Mouse (Mus musculus) brain, adult 10 weeks (tissue): ENCODE data around the gene Mcpt4. TPM values are rescaled to one million over a fixed set of nuclear protein-coding genes. Genes with fewer than 3 reads are reported as not detected.

Experiments
- polyA plus RNA-seq: library from polyadenylated mRNA; stranded (reverse); fragments of 350-450 nt; fragmentation: Illumina TruSeq; extraction: RNeasy Lipid Tissue Mini Kit (QIAGEN cat#74804); gene quantifications from one replicate; pipeline ENCODE4 v1.2.3, GENCODE M21; 2015; ENCODE audit warnings: low read depth, low replicate concordance

Gene Mcpt4
- polyA plus RNA-seq: not detected

GRCm38 (mm10) chr14:56062213-56062612 is at the start of gene Mcpt4:
TSS of gene Mcpt4 (minus strand) at chr14:56062313.

DNA sequence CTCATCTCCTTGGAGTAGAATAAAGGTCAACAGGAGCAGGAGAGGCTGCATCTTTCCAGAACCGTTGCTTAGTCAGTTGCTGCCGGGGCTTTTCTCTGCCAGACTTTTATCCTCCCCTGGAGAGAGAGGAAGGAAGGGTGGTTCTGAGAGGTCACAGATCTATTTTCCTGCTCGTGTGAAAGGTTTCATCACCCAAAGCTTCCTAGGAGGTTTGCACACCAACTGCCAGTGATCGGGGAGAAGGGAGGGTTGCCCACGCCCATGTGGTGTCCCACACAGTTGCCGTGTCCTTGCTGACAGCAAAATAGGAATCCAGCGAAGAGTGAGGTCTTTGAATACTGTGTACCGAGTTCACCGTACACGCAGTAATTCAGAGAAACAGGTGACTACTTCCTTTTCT is 40.3 kb upstream of the Mcpt4 start, which contains the start of gene Ctsg:
Gene Ctsg (minus strand): TSS at position 189 of the 400 bp plus-strand sequence.

DNA sequence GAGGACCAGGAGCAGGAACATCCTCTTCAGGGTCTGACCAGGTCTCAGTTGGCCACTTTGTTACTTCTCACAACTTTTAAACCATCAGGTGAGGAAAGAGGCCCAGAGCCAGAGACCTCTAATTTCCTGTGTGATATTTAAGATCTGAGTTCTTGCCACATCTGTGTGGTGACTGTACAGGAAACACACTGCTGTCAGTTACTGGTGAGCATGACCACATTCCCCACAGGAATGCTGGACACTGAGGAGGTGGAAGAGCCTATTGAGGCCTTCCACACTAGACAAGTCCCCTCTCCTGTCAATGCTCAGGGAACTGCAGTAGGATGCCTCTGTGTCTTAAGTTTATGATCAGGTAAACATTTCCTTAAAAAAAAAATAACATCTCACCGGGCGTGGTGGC is 23.1 kb upstream of the Mcpt4 start, which contains the start of gene Mcpt8:
Gene Mcpt8 (minus strand): TSS at position 107 of the 400 bp plus-strand sequence.

DNA sequence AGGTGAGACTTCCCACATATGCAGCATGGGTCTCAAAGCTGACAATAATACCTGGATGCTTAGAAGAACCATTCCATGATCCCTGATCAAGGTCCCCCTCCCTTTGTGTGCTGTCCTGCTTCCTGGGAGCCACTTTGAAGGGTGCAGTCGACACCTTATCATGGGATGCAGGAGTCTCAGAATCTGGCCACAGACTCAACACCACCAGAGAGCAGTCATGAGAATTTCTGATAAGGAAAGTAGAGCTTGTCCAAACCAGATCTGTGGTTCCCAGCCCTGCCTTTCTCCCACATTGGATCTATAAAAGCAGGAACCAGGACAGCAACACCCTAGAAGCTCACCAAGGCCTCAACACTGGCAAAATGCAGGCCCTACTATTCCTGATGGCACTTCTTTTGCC is 20.3 kb downstream of the Mcpt4 start, which contains the start of gene Mcpt2:
Gene Mcpt2 (plus strand): TSS at position 250 of the 400 bp plus-strand sequence.

DNA sequence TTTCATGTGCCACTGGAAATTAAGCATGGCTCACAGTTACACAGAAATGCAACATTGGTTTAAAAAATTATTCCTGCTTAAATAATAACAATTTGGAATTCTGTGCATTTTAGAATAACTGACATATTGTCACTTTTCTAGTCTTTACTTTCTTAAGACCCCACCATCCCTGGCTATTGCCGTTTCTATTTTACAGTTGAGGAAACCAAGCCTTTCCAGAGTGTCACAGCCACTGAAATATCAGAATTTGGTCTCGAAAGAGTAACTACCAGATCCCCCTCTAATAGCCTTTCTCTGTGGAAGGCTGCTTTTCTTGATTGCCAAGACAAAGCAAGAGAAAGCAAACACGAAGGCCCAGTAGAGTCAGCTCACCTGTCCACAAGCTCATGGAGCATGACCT is 31.7 kb downstream of the Mcpt4 start, which contains the start of gene Mcpt9:
Gene Mcpt9 (minus strand): TSS at position 101 of the 400 bp plus-strand sequence.

GRCm38 (mm10) chr14:56017671-56018070 is 44.4 kb downstream of the Mcpt4 start, which contains the start of gene Mcpt1:
TSS of gene Mcpt1 (plus strand) at chr14:56017971.

Other genes with a start within 250 kb of the Mcpt4 start
- 2.3 TPM for gene Nfatc4, start 239.2 kb downstream of the Mcpt4 start, polyA plus RNA-seq
- gene Nynrin, start 208.3 kb downstream of the Mcpt4 start, polyA plus RNA-seq: 3.9 TPM
- gene Cbln3, start 177.9 kb downstream of the Mcpt4 start, polyA plus RNA-seq: 0.49 TPM
- gene Khnyn, start 177.4 kb downstream of the Mcpt4 start, polyA plus RNA-seq: 9.0 TPM
- 155 TPM for gene Sdr39u1, start 162.0 kb downstream of the Mcpt4 start, polyA plus RNA-seq
- not detected for gene Cma1, start 117.6 kb downstream of the Mcpt4 start, polyA plus RNA-seq
- not detected for gene Cma2, start 111.3 kb downstream of the Mcpt4 start, polyA plus RNA-seq
- gene Mcpt1, start 44.3 kb downstream of the Mcpt4 start, polyA plus RNA-seq: not detected
- gene Mcpt9, start 31.8 kb downstream of the Mcpt4 start, polyA plus RNA-seq: not detected
- gene Mcpt2, start 20.3 kb downstream of the Mcpt4 start, polyA plus RNA-seq: not detected
- not detected for gene Mcpt8, start 23.0 kb upstream of the Mcpt4 start, polyA plus RNA-seq
- not detected for gene Ctsg, start 40.3 kb upstream of the Mcpt4 start, polyA plus RNA-seq
- not detected for gene Gzme, start 58.3 kb upstream of the Mcpt4 start, polyA plus RNA-seq
- not detected for gene Gzmd, start 70.3 kb upstream of the Mcpt4 start, polyA plus RNA-seq
- gene Gzmg, start 97.3 kb upstream of the Mcpt4 start, polyA plus RNA-seq: not detected
- gene Gzmn, start 112.3 kb upstream of the Mcpt4 start, polyA plus RNA-seq: not detected
- gene Gzmf, start 149.1 kb upstream of the Mcpt4 start, polyA plus RNA-seq: not detected
- gene Gzmc, start 172.3 kb upstream of the Mcpt4 start, polyA plus RNA-seq: not detected
- gene Gzmb, start 199.9 kb upstream of the Mcpt4 start, polyA plus RNA-seq: not detected